Mouse (Mus musculus) stomach, postnatal 0 days (tissue): ENCODE measurements around the gene Rtf1.

ENCODE experiments used
- CTCF ChIP-seq: IDR thresholded peaks from 2 replicates; pipeline ENCODE4 v1.5.1; 2016; ENCODE audit warnings: antibody characterized with exemption, low read depth, mild to moderate bottlenecking, moderate library complexity
- EP300 ChIP-seq: optimal IDR thresholded peaks from 2 replicates; pipeline ENCODE3; 2016; ENCODE audit warnings: antibody characterized with exemption

- TF ChIP-seq EP300 (no peak), CTCF (no peak)
These were observed 23.6 kb downstream of the Rtf1 start for GRCm38 (mm10) chr2:119698472-119698871.
